Mouse (Mus musculus): ENCODE measurements around the gene Kcnk15. TPM values are rescaled to one million over a fixed set of nuclear protein-coding genes. Genes with fewer than 3 reads are reported as not detected.

Kcnk15 gene
- 0.10 and 0.13 TPM in 2 replicates for polyA plus RNA-seq (2012; rRNA removed)

GRCm38 (mm10) chr2:163853461-163853901 lies at the start of gene Kcnk15:
TSS of gene Kcnk15 (plus strand) at chr2:163853651.
- no peak within 1 kb of the TSS for H3K4me3 ChIP-seq (ENCODE audit: insufficient read depth, low read length)
- H3K27ac ChIP-seq (ENCODE audit: insufficient read depth, low read length): no peak within 1 kb of the TSS
- no peak for TF ChIP-seq CTCF (IDR thresholded peaks at IDR 0.05; ENCODE audit: extremely low read depth, insufficient read depth, low read length)
- TF ChIP-seq POLR2A (IDR thresholded peaks at IDR 0.05; ENCODE audit: extremely low read depth, insufficient read depth, low read length): no peak
- H3K4me1 ChIP-seq (ENCODE audit: control insufficient read depth, insufficient read depth, low read length): no peaks in the 10 kb centered on the region

GRCm38 (mm10) chr2:163803838-163804237 lies 49.6 kb upstream of the Kcnk15 start:
- Histone ChIP-seq H3K4me3 (ENCODE audit: insufficient read depth, low read length) (no peak overlapping the region), H3K27ac (ENCODE audit: insufficient read depth, low read length) (no peak overlapping the region), H3K4me1 (ENCODE audit: control insufficient read depth, insufficient read depth, low read length) (no peaks in the 10 kb centered on the region)
- no peak for TF ChIP-seq POLR2A (IDR thresholded peaks at IDR 0.05; ENCODE audit: extremely low read depth, insufficient read depth, low read length)

- H3K4me3 ChIP-seq (ENCODE audit: insufficient read depth, low read length): no peak overlapping the region
- H3K27ac ChIP-seq (ENCODE audit: insufficient read depth, low read length): no peak overlapping the region
- TF ChIP-seq CTCF (IDR thresholded peaks at IDR 0.05; ENCODE audit: extremely low read depth, insufficient read depth, low read length) (no peak), POLR2A (IDR thresholded peaks at IDR 0.05; ENCODE audit: extremely low read depth, insufficient read depth, low read length) (no peak)
- no peaks in the 10 kb centered on the region for H3K4me1 ChIP-seq (ENCODE audit: control insufficient read depth, insufficient read depth, low read length)
Observed at GRCm38 (mm10) chr2:163809166-163809565, 44.3 kb upstream of the Kcnk15 start.

- TF ChIP-seq CTCF (IDR thresholded peaks at IDR 0.05; ENCODE audit: extremely low read depth, insufficient read depth, low read length) (no peak), POLR2A (IDR thresholded peaks at IDR 0.05; ENCODE audit: extremely low read depth, insufficient read depth, low read length) (no peak)
- Histone ChIP-seq H3K4me3 (ENCODE audit: insufficient read depth, low read length) (no peak overlapping the region), H3K27ac (ENCODE audit: insufficient read depth, low read length) (no peak overlapping the region), H3K4me1 (ENCODE audit: control insufficient read depth, insufficient read depth, low read length) (no peaks in the 10 kb centered on the region)
Observed at GRCm38 (mm10) chr2:163809704-163810103, 43.7 kb upstream of the Kcnk15 start.

GRCm38 (mm10) chr2:163813077-163813476 lies 40.4 kb upstream of the Kcnk15 start:
- Histone ChIP-seq H3K4me1 (ENCODE audit: control insufficient read depth, insufficient read depth, low read length) (no peaks in the 10 kb centered on the region), H3K27ac (ENCODE audit: insufficient read depth, low read length) (no peak overlapping the region), H3K4me3 (ENCODE audit: insufficient read depth, low read length) (no peak overlapping the region)
- TF ChIP-seq POLR2A (IDR thresholded peaks at IDR 0.05; ENCODE audit: extremely low read depth, insufficient read depth, low read length): no peak
- TF ChIP-seq CTCF (IDR thresholded peaks at IDR 0.05; ENCODE audit: extremely low read depth, insufficient read depth, low read length): no peak

GRCm38 (mm10) chr2:163814739-163815465 lies 38.5 kb upstream of the Kcnk15 start:
- Histone ChIP-seq H3K4me3 (ENCODE audit: insufficient read depth, low read length) (no peak overlapping the region), H3K4me1 (ENCODE audit: control insufficient read depth, insufficient read depth, low read length) (no peaks in the 10 kb centered on the region), H3K27ac (ENCODE audit: insufficient read depth, low read length) (no peak overlapping the region)
- TF ChIP-seq CTCF (IDR thresholded peaks at IDR 0.05; ENCODE audit: extremely low read depth, insufficient read depth, low read length) (no peak), POLR2A (IDR thresholded peaks at IDR 0.05; ENCODE audit: extremely low read depth, insufficient read depth, low read length) (no peak)

- no peak within 1 kb of the TSS for H3K4me3 ChIP-seq (ENCODE audit: insufficient read depth, low read length)
- no peaks in the 10 kb centered on the region for H3K4me1 ChIP-seq (ENCODE audit: control insufficient read depth, insufficient read depth, low read length)
- TF ChIP-seq CTCF (IDR thresholded peaks at IDR 0.05; ENCODE audit: extremely low read depth, insufficient read depth, low read length) (no peak), POLR2A (IDR thresholded peaks at IDR 0.05; ENCODE audit: extremely low read depth, insufficient read depth, low read length) (no peak)
- no peak within 1 kb of the TSS for H3K27ac ChIP-seq (ENCODE audit: insufficient read depth, low read length)
Observed at GRCm38 (mm10) chr2:163820607-163821006, 32.8 kb upstream of the Kcnk15 start, which contains the start of gene Ccn5. TSS of gene Ccn5 (plus strand) at chr2:163820861.

- no peak for TF ChIP-seq POLR2A (IDR thresholded peaks at IDR 0.05; ENCODE audit: extremely low read depth, insufficient read depth, low read length)
- peak; percentile 79 for TF ChIP-seq CTCF (IDR thresholded peaks at IDR 0.05; ENCODE audit: extremely low read depth, insufficient read depth, low read length)
- no peak overlapping the region for H3K4me3 ChIP-seq (ENCODE audit: insufficient read depth, low read length)
- no peak overlapping the region for H3K27ac ChIP-seq (ENCODE audit: insufficient read depth, low read length)
- H3K4me1 ChIP-seq (ENCODE audit: control insufficient read depth, insufficient read depth, low read length): no peaks in the 10 kb centered on the region
Observed at GRCm38 (mm10) chr2:163823248-163823647, 30.2 kb upstream of the Kcnk15 start.

GRCm38 (mm10) chr2:163823771-163824170 lies 29.7 kb upstream of the Kcnk15 start:
- Histone ChIP-seq H3K27ac (ENCODE audit: insufficient read depth, low read length) (no peak overlapping the region), H3K4me1 (ENCODE audit: control insufficient read depth, insufficient read depth, low read length) (no peaks in the 10 kb centered on the region), H3K4me3 (ENCODE audit: insufficient read depth, low read length) (no peak overlapping the region)
- TF ChIP-seq POLR2A (IDR thresholded peaks at IDR 0.05; ENCODE audit: extremely low read depth, insufficient read depth, low read length): no peak
- no peak for TF ChIP-seq CTCF (IDR thresholded peaks at IDR 0.05; ENCODE audit: extremely low read depth, insufficient read depth, low read length)

GRCm38 (mm10) chr2:163825861-163826260 lies 27.6 kb upstream of the Kcnk15 start:
- no peak overlapping the region for H3K4me3 ChIP-seq (ENCODE audit: insufficient read depth, low read length)
- TF ChIP-seq CTCF (IDR thresholded peaks at IDR 0.05; ENCODE audit: extremely low read depth, insufficient read depth, low read length): no peak
- TF ChIP-seq POLR2A (IDR thresholded peaks at IDR 0.05; ENCODE audit: extremely low read depth, insufficient read depth, low read length): no peak
- no peak overlapping the region for H3K27ac ChIP-seq (ENCODE audit: insufficient read depth, low read length)
- H3K4me1 ChIP-seq (ENCODE audit: control insufficient read depth, insufficient read depth, low read length): no peaks in the 10 kb centered on the region
